Mouse (Mus musculus) limb, embryonic 12.5 days (tissue): ENCODE data around the gene 4933436I01Rik. TPM values are rescaled to one million over a fixed set of nuclear protein-coding genes. Genes with fewer than 3 reads are reported as not detected.

Source experiments
- ATAC-seq: fragments of 200-750 bp; cut with Nextera tagmentation; 2 replicates; pipeline ENCODE4 v1.8.0; 2017; ENCODE audit warnings: low read depth, moderate TSS enrichment; ENCODE audit not compliant: insufficient number of reproducible peaks, insufficient read depth, low FRiP score, low TSS enrichment
- H3K27ac ChIP-seq: fragments of 300-500 bp; sonication (generic); 2 replicates; pipeline ENCODE4 v1.5.1; 2016; ENCODE audit warnings: mild to moderate bottlenecking, moderate library complexity
- H3K27me3 ChIP-seq: fragments of 300-500 bp; sonication (generic); 2 replicates; pipeline ENCODE4 v1.6.1; 2016; ENCODE audit warnings: mild to moderate bottlenecking, moderate library complexity
- H3K36me3 ChIP-seq: fragments of 300-500 bp; sonication (generic); 2 replicates; pipeline ENCODE4 v1.6.1; 2016; ENCODE audit warnings: mild to moderate bottlenecking, moderate library complexity
- H3K4me1 ChIP-seq: fragments of 300-500 bp; sonication (generic); replicated peaks from 2 replicates; pipeline ENCODE4 v1.6.1; 2016
- H3K4me2 ChIP-seq: fragments of 300-500 bp; sonication (generic); 2 replicates; pipeline ENCODE4 v1.6.1; 2016; ENCODE audit warnings: mild to moderate bottlenecking, moderate library complexity
- H3K4me3 ChIP-seq: fragments of 300-500 bp; sonication (generic); replicated peaks from 2 replicates; pipeline ENCODE4 v1.5.1; 2016; ENCODE audit warnings: mild to moderate bottlenecking
- H3K9ac ChIP-seq: fragments of 300-500 bp; sonication (generic); replicated peaks from 2 replicates; pipeline ENCODE4 v1.6.1; 2016; ENCODE audit warnings: mild to moderate bottlenecking, moderate library complexity
- H3K9me3 ChIP-seq: fragments of 300-500 bp; sonication (generic); 2 replicates; pipeline ENCODE4 v1.6.1; 2016; ENCODE audit warnings: mild to moderate bottlenecking, moderate library complexity
- WGBS: fragments of 180-500 bp; shearing (Covaris S2); methylation state at CpG from one replicate; pipeline ENCODE4 v1.1.7; 2016; 5-methylcytosine and 5-hydroxymethylcytosine counted together
- polyA plus RNA-seq: library from polyadenylated mRNA; unstranded; fragments of >200 nt; fragmentation: Nextera tagmentation; extraction: Ambion mirVana; gene quantifications from 2 replicates; pipeline ENCODE4 v1.2.1, GENCODE M21; 2016

Gene 4933436I01Rik
- not detected in 2 replicates for polyA plus RNA-seq

DNA sequence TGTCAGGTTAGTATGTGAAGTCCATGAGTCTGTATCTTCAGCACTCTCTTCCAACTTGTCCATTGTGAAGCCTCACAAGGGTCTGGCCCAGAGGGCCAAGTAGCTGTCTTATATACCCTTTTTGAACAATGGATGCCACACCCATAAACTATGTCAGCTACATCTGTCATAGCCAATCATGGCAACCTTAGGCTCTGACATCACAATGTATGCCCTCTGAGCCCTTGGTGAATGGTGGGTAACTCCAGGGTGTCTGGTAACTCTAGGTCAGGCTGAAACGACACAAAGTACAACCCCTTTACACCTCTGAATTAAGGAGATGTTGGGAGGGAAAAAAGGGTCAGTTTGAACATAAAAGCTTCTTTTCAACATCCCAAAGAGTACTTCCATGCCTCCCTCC, at the start of gene 4933436I01Rik:
Gene 4933436I01Rik (minus strand): TSS at position 101 of the 400 bp plus-strand sequence.
- H3K4me3 ChIP-seq: no peak within 1 kb of the TSS
- H3K4me1 ChIP-seq: no peaks in the 10 kb centered on the region
- H3K9me3 ChIP-seq: no peaks in the 10 kb centered on the region
- H3K4me2 ChIP-seq: no peak within 1 kb of the TSS
- no peaks in the 10 kb centered on the region for H3K27me3 ChIP-seq
- no peak within 1 kb of the TSS for H3K9ac ChIP-seq
- H3K27ac ChIP-seq: no peak within 1 kb of the TSS
- WGBS: 65% methylated on average over 1 of the region's 1 CpGs
- ATAC-seq: no peak
- no peaks in the 10 kb centered on the region for H3K36me3 ChIP-seq

DNA sequence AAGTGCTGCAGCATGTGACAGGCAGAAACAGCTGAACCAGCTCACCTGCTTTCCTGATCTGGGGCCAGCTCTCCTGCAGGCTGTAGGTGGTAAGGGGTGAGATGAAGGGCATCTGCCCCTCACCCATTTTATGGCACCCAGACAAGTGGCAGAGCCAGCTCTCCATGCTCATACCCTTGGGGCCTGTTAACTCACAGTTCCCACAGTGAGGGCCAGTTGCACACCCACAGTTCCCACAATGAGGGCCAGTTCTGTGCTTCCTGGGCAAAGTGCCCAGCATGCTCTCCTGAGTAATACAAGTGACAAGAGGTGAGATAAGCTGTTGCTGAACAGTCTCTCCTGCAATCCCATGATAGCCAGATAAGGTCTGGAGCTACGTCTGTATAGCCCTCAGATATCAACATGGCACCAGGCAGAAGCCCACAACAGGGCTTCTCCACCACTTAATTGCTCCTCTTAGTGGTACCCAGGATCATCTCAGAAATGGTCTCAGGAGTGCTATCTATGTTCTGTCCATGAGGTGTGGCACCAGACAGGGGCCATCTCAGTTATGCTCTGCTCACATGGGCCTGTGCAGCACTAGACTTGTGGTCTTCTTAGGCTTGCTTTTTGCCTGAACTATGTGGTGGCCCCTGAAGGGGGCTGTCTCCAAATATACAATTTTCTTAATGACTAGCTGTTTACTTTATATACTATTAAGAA, 3.7 kb upstream of the 4933436I01Rik start:
- no peaks in the 10 kb centered on the region for H3K4me1 ChIP-seq
- H3K27ac ChIP-seq: no peak overlapping the region
- no peaks in the 10 kb centered on the region for H3K9me3 ChIP-seq
- no peaks in the 10 kb centered on the region for H3K27me3 ChIP-seq
- H3K9ac ChIP-seq: no peak overlapping the region
- WGBS: 68% methylated on average over 1 of the region's 1 CpGs
- no peaks in the 10 kb centered on the region for H3K36me3 ChIP-seq
- no peak for ATAC-seq
- H3K4me3 ChIP-seq: no peak overlapping the region
- H3K4me2 ChIP-seq: no peak overlapping the region

DNA sequence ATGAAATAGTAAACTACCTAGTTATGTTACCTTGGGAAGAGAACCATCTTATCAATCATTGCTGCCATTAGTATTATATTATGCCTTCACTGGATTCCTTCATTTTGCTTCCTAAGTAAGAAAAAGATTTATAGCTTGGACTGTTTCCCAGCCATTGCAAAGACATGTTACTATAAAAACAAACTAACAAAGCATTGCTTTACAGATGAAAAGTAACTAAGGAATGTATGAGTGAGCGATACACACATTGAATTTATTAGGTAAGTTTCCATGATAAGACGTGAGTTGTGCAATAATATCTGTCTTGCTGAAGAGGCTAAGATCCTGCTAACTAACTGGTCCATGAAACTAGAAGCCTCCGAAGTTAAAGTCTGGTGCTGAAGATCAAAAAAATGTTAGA, 37.8 kb downstream of the 4933436I01Rik start:
- Histone ChIP-seq H3K9ac (no peak overlapping the region), H3K4me3 (no peak overlapping the region), H3K9me3 (no peaks in the 10 kb centered on the region), H3K27me3 (no peaks in the 10 kb centered on the region), H3K4me1 (no peaks in the 10 kb centered on the region), H3K36me3 (no peaks in the 10 kb centered on the region), H3K4me2 (no peak overlapping the region), H3K27ac (no peak overlapping the region)
- no peak for ATAC-seq
- 86% methylated on average over 3 of the region's 3 CpGs for WGBS

Other genes with a start within 250 kb of the 4933436I01Rik start
- gene Gm1140, start 227.9 kb downstream of the 4933436I01Rik start, polyA plus RNA-seq: not detected in 2 replicates
- gene Gm14692, start 225.8 kb downstream of the 4933436I01Rik start, polyA plus RNA-seq: not detected in 2 replicates